Mouse (Mus musculus) kidney, adult 2 months (tissue): ENCODE data around the gene Prrc2a.
A peak's percentile ranks its signal among the peaks of the same experiment; 100 is the strongest.

ENCODE experiments used
- CTCF ChIP-seq: fragments of 200-500 bp; conservative IDR thresholded peaks from 2 replicates; pipeline ENCODE4 v1.5.1; 2011; ENCODE audit warnings: low read depth, mild to moderate bottlenecking, control low read depth, low read length, moderate library complexity, mixed read lengths; ENCODE audit not compliant: insufficient read depth, insufficient read length
- POLR2A ChIP-seq: fragments of 200-500 bp; IDR thresholded peaks from one replicate; pipeline ENCODE4 v1.6.1; 2011; ENCODE audit warnings: low read depth, low read length, control low read depth

DNA sequence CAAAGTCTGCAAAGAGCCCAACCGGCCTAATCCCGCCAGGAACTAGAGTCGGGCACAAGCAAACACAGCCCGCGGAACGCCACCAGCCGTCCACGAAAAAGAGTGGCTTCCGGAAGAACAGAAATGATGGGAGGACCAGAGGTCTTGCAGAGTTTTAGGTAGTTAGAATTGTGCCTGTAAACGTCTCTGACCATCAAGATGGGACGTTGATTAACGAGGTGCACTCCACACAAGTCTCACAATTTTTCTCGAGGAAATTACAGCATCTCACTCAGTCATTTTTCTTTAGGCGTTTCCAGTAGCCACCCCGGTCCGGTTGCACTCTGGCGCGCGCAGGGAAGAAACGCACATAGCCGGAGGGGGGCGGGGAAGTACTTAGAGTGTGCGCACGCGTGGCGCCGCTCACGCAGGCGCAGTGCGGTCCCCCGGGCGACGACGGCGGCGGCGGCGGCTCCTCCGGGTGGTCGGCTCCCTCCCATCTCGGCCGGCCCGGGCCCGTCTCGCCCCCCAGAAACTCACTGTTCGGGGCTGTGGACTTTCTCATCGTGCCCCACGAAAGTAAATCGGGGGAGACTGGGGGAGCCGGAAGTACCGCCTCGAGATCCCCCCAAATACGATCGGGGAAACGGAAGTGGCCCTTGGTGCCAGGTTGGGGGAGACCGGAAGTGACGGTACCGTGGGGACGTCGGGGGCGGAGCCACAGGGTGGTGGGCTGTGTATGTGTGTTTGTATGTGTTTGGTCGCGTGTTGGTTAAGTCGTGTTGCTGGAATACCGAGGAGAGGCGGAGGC lies 29.7 kb downstream of the Prrc2a start, which contains the start of gene Bag6:
- TF ChIP-seq POLR2A = peak; percentile 16
- TF ChIP-seq CTCF = no peak
